Mouse (Mus musculus) hindbrain, postnatal 0 days (tissue): Measurements from ENCODE around the gene Dars. TPM values are rescaled to one million over a fixed set of nuclear protein-coding genes. Genes with fewer than 3 reads are reported as not detected.

ENCODE experiments used
- ATAC-seq: fragments of 200-750 bp; cut with Nextera tagmentation; 2 replicates; pipeline ENCODE4 v1.8.0; 2017; ENCODE audit warnings: mild to moderate bottlenecking, moderate TSS enrichment, moderate library complexity
- DNase-seq: peaks from one replicate; pipeline ENCODE4 v3.0.0-alpha.2; 2015; ENCODE audit warnings: low spot score
- H3K27ac ChIP-seq: fragments of 300-500 bp; sonication (generic); 2 replicates; pipeline ENCODE4 v1.5.1; 2014; ENCODE audit warnings: mild to moderate bottlenecking
- H3K27me3 ChIP-seq: fragments of 300-500 bp; sonication (generic); 2 replicates; pipeline ENCODE4 v1.6.1; 2014; ENCODE audit warnings: low read length, mixed read lengths; ENCODE audit not compliant: insufficient read depth
- H3K36me3 ChIP-seq: fragments of 300-500 bp; sonication (generic); 2 replicates; pipeline ENCODE4 v1.6.1; 2014; ENCODE audit warnings: low read length, mixed read lengths; ENCODE audit not compliant: insufficient read depth
- H3K4me1 ChIP-seq: fragments of 300-500 bp; sonication (generic); 2 replicates; pipeline ENCODE4 v1.6.1; 2014; ENCODE audit warnings: antibody characterized with exemption, low read length, mixed read lengths; ENCODE audit not compliant: insufficient read depth
- H3K4me2 ChIP-seq: fragments of 300-500 bp; sonication (generic); 2 replicates; pipeline ENCODE4 v1.6.1; 2014; ENCODE audit warnings: low read depth, mild to moderate bottlenecking, low read length, moderate library complexity, mixed read lengths
- H3K4me3 ChIP-seq: fragments of 300-500 bp; sonication (generic); 2 replicates; pipeline ENCODE4 v1.5.1; 2014; ENCODE audit warnings: low read length
- H3K9ac ChIP-seq: fragments of 300-500 bp; sonication (generic); replicated peaks from 2 replicates; pipeline ENCODE4 v1.6.1; 2014; ENCODE audit warnings: mild to moderate bottlenecking, low read length, moderate library complexity, mixed read lengths
- H3K9me3 ChIP-seq: fragments of 300-500 bp; sonication (generic); 2 replicates; pipeline ENCODE4 v1.6.1; 2016; ENCODE audit warnings: low read length, mixed read lengths
- CTCF ChIP-seq: IDR thresholded peaks from 2 replicates; pipeline ENCODE4 v1.5.1; 2016; ENCODE audit warnings: antibody characterized with exemption, control low read depth, low read depth
- WGBS: fragments of 180-500 bp; shearing (Covaris S2); extraction: QIAGEN DNeasy Blood & Tissue Kit; methylation state at CpG from one replicate; pipeline ENCODE4 v1.1.7; 2014; 5-methylcytosine and 5-hydroxymethylcytosine counted together
- polyA plus RNA-seq: library from polyadenylated mRNA; unstranded; fragments of >200 nt; fragmentation: Nextera tagmentation; extraction: Ambion mirVana; gene quantifications from 2 replicates; pipeline ENCODE4 v1.2.1, GENCODE M21; 2015
- total RNA-seq: library from RNA; depleted of rRNA; stranded (reverse); fragments of >200 nt; gene quantifications from 2 replicates; pipeline ENCODE4 v1.2.3, GENCODE M21; 2014

Gene Dars
- total and polyA plus RNA-seq, 2 experiments from 2014 or later, result 53.8 to 130 TPM

GRCm38 (mm10) chr1:128424928-128425327, 7.8 kb upstream of the Dars start:
- no peaks in the 10 kb centered on the region for H3K36me3 ChIP-seq
- H3K9ac ChIP-seq, result no peak overlapping the region
- no peaks in the 10 kb centered on the region for H3K27me3 ChIP-seq
- H3K27ac ChIP-seq, result no peak overlapping the region
- H3K4me1 ChIP-seq, result no peaks in the 10 kb centered on the region
- H3K4me2 ChIP-seq, result no peak overlapping the region
- DNase-seq, result no peak
- WGBS, result 91% methylated on average over 3 of the region's 3 CpGs
- ATAC-seq, result no peak
- no peaks in the 10 kb centered on the region for H3K9me3 ChIP-seq
- no peak for TF ChIP-seq CTCF
- H3K4me3 ChIP-seq, result no peak overlapping the region

- DNase-seq (no peak), ATAC-seq (no peak)
- no peaks in the 10 kb centered on the region; the same call in 1 of the 2 replicates for H3K36me3 ChIP-seq
- 35% methylated on average over 5 of the region's 5 CpGs for WGBS
- no peaks in the 10 kb centered on the region for H3K27me3 ChIP-seq
- H3K27ac ChIP-seq, result peak overlapping the region; percentile 94; the same call in 1 of the 2 replicates
- H3K9me3 ChIP-seq, result no peaks in the 10 kb centered on the region
- H3K4me3 ChIP-seq, result peak overlapping the region; percentile 73
- peak overlapping the region; percentile 82 for H3K4me2 ChIP-seq
- no peak for TF ChIP-seq CTCF
- peak overlapping the region; percentile 98; the same call in 1 of the 2 replicates for H3K9ac ChIP-seq
- H3K4me1 ChIP-seq, result no peaks in the 10 kb centered on the region
These were observed 343 bp upstream of the Dars start for GRCm38 (mm10) chr1:128417533-128417888.

- no peak overlapping the region for H3K9ac ChIP-seq
- WGBS, result 96% methylated on average over 5 of the region's 5 CpGs
- DNase-seq, result no peak
- ATAC-seq, result no peak
- H3K27ac ChIP-seq, result no peak overlapping the region
- no peaks in the 10 kb centered on the region for H3K4me1 ChIP-seq
- no peaks in the 10 kb centered on the region; the same call in 1 of the 2 replicates for H3K36me3 ChIP-seq
- no peak overlapping the region for H3K4me3 ChIP-seq
- H3K9me3 ChIP-seq, result no peaks in the 10 kb centered on the region
- H3K27me3 ChIP-seq, result no peaks in the 10 kb centered on the region
- H3K4me2 ChIP-seq, result no peak overlapping the region
- TF ChIP-seq CTCF, result no peak
These were observed 6.0 kb downstream of the Dars start for GRCm38 (mm10) chr1:128411141-128411540.

GRCm38 (mm10) chr1:128406846-128407245, 10.3 kb downstream of the Dars start:
- Histone ChIP-seq H3K4me1 (no peaks in the 10 kb centered on the region), H3K36me3 (no peaks in the 10 kb centered on the region), H3K27ac (no peak overlapping the region), H3K27me3 (no peaks in the 10 kb centered on the region), H3K9me3 (no peaks in the 10 kb centered on the region), H3K9ac (no peak overlapping the region), H3K4me2 (no peak overlapping the region), H3K4me3 (no peak overlapping the region)
- TF ChIP-seq CTCF, result no peak
- WGBS, result 25% methylated on average over 1 of the region's 1 CpGs
- DNase-seq (no peak), ATAC-seq (no peak)

- ATAC-seq (peak; percentile 28; the same call in 1 of the 2 replicates), DNase-seq (peak; percentile 18)
- WGBS, result 33% methylated on average over 1 of the region's 1 CpGs
- Histone ChIP-seq H3K4me2 (no peak overlapping the region), H3K27me3 (no peaks in the 10 kb centered on the region), H3K27ac (peak overlapping the region; percentile 41; the same call in 1 of the 2 replicates), H3K9me3 (no peaks in the 10 kb centered on the region), H3K36me3 (no peaks in the 10 kb centered on the region), H3K4me3 (no peak overlapping the region), H3K4me1 (no peaks in the 10 kb centered on the region), H3K9ac (no peak overlapping the region)
- no peak for TF ChIP-seq CTCF
These were observed 11.5 kb downstream of the Dars start for GRCm38 (mm10) chr1:128405675-128406074.

GRCm38 (mm10) chr1:128405041-128405481, 12.1 kb downstream of the Dars start:
- Histone ChIP-seq H3K4me2 (no peak overlapping the region), H3K9me3 (no peaks in the 10 kb centered on the region), H3K27me3 (no peaks in the 10 kb centered on the region), H3K4me3 (no peak overlapping the region), H3K36me3 (no peaks in the 10 kb centered on the region), H3K9ac (no peak overlapping the region), H3K4me1 (no peaks in the 10 kb centered on the region), H3K27ac (peak overlapping the region; percentile 38; the same call in 1 of the 2 replicates)
- whole genome bisulfite sequencing, result 11% methylated on average over 2 of the region's 2 CpGs
- peak; percentile 86 for DNase-seq
- peak; percentile 25; the same call in 1 of the 2 replicates for TF ChIP-seq CTCF
- peak; percentile 94 for ATAC-seq

- Histone ChIP-seq H3K36me3 (no peaks in the 10 kb centered on the region), H3K4me1 (no peaks in the 10 kb centered on the region), H3K4me3 (no peak overlapping the region), H3K4me2 (no peak overlapping the region), H3K9ac (no peak overlapping the region), H3K27me3 (no peaks in the 10 kb centered on the region), H3K27ac (no peak overlapping the region), H3K9me3 (no peaks in the 10 kb centered on the region)
- DNase-seq, result no peak
- 25% methylated on average over 2 of the region's 2 CpGs for WGBS
- no peak for TF ChIP-seq CTCF
- ATAC-seq, result no peak
These were observed 16.2 kb downstream of the Dars start for GRCm38 (mm10) chr1:128400926-128401325.
